ENCODE assay signal across 8 mouse cellular contexts in the genomic region with DNA sequence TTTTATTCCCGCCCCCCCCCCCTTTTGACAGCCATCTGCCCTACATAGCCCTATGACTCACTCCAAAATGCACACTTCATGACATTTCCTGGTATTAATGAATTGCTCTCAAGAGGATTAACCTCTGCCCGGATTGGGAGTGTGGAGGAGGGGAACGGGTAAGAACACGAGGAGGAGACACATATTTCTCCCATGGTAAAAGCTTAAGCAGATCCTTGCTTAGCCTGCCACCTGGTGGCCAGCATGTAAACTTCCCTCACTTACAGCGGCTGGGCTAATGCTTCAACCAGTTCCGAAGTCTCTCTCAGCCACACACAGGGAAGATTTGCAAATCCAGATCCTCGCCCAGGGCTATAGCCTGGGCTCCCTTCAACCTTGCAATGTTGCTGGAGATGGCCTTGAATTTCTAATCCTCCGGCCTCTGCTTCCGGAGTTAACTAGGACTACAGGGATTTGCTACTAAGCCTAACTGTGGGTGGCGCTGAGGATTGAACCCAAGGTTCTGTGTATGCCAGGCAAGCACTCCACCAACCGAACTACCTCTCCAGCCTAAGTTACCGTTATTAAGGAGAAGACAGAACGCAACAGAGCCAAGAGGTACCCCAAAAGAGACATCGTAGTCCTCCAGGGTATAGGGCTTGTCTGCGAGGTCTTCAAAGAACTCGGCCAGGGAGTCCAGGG. TPM values are rescaled to one million over a fixed set of nuclear protein-coding genes. Genes with fewer than 3 reads are reported as not detected.
A peak's percentile ranks its signal among the peaks of the same experiment; 100 is the strongest.
DNase-seq lines count a peak whose midpoint lies in the region; ATAC-seq lines count a peak whose summit lies in the region.

No protein-coding gene starts in this region.

- H3K9me3 ChIP-seq in hindbrain, embryonic 15.5 days, result no peaks in the 10 kb centered on the region

- 48% methylated on average over 16 of the region's 16 CpGs for WGBS in hindbrain, embryonic 15.5 days

- no peaks in the 10 kb centered on the region for H3K27me3 ChIP-seq in hindbrain, embryonic 15.5 days

- H3K4me1 ChIP-seq in hindbrain, embryonic 15.5 days (replicated peaks), result peaks cover 8% of the 10 kb centered on the region

- H3K27ac ChIP-seq in hindbrain, embryonic 15.5 days (replicated peaks), result no peak overlapping the region

- no peaks in the 10 kb centered on the region for H3K36me3 ChIP-seq in hindbrain, embryonic 15.5 days

- ATAC-seq in hindbrain, embryonic 15.5 days (ENCODE audit: low FRiP score, low read depth), result peak; percentile 86

- no peak overlapping the region for H3K9ac ChIP-seq in hindbrain, embryonic 15.5 days

- H3K4me2 ChIP-seq in hindbrain, embryonic 15.5 days, result peak overlapping the region; percentile 38

- H3K4me3 ChIP-seq in hindbrain, embryonic 15.5 days, result no peak overlapping the region

- peak; percentile 94 for DNase-seq in ZHBTc4 (ENCODE audit: low read depth, low spot score)
- DNase-seq in cerebellum, postnatal 4 days (ENCODE audit: low spot score in 2 of 2), result peak; percentile 63 to 75
- peak; percentile 84 for DNase-seq in gastrocnemius, adult 18-20 months (ENCODE audit: low spot score)
- DNase-seq in left cerebral cortex, adult 11 months (ENCODE audit: low spot score), result peak; percentile 65
- peak; percentile 79 for DNase-seq in lung, postnatal 36 days
- DNase-seq in retina, postnatal 7 days (ENCODE audit: low read depth, low spot score), result peak; percentile 93
- peak; percentile 65 for DNase-seq in urinary bladder, adult 2 months (ENCODE audit: low spot score)

RNA-seq across cellular contexts. Expression of a gene that starts 8.5 kb away (rescaled TPM):
- 10 to 100 TPM; 18.0 to 19.2 TPM for total RNA-seq in gastrocnemius, adult 18-20 months (2021)
- polyA plus RNA-seq in hindbrain, embryonic 15.5 days (2015; fragmentation: Nextera tagmentation; extraction: Ambion mirVana), result 40.6 and 42.2 TPM in 2 replicates
- polyA plus RNA-seq in urinary bladder, adult 2 months (2012; rRNA removed), result 9.1 and 10.5 TPM in 2 replicates

RNA-seq across cellular contexts. Expression of a gene that starts 47.1 kb away (rescaled TPM):
- total RNA-seq in gastrocnemius, adult 18-20 months (2021), result 1 to 10 TPM; 2.9 to 5.2 TPM
- 12.9 and 13.9 TPM in 2 replicates for polyA plus RNA-seq in hindbrain, embryonic 15.5 days (2015; fragmentation: Nextera tagmentation; extraction: Ambion mirVana)
- polyA plus RNA-seq in urinary bladder, adult 2 months (2012; rRNA removed), result 32.2 and 35.7 TPM in 2 replicates
